Mouse (Mus musculus): ENCODE measurements at regions not wholly inside any gene's neighbourhood (a gene's known extent, or its start where the extent isn't known, plus 50 kb on each side); places are given as distances from the start of the nearest gene placed in this dataset.

GRCm38 (mm10) chr12:68718946-68719345, 440.0 kb downstream of the Rps29 start:
- peak in 1 of 2 experiments; percentile 2 for DNase-seq (ENCODE audit: low spot score in 2 of 2)
- intact Hi-C loops (cut with DNase I) = no loop called here

- intact Hi-C loops (cut with DNase I) = no loop called here
- DNase-seq (ENCODE audit: low spot score in 2 of 2) = peak in 1 of 2 experiments; percentile 19
These were observed 464.4 kb downstream of the Rps29 start for GRCm38 (mm10) chr12:68694275-68695267.

GRCm38 (mm10) chr12:68688262-68688661, 470.7 kb downstream of the Rps29 start:
- intact Hi-C loops (cut with DNase I) = no loop called here
- no peak for DNase-seq (ENCODE audit: low spot score in 2 of 2)

- intact Hi-C loops (cut with DNase I) = no loop called here
- no peak for DNase-seq (ENCODE audit: low spot score in 2 of 2)
These were observed 475.1 kb downstream of the Rps29 start for GRCm38 (mm10) chr12:68683897-68684296.

GRCm38 (mm10) chr12:68683176-68683575, 475.8 kb downstream of the Rps29 start:
- DNase-seq (ENCODE audit: low spot score in 2 of 2) = no peak

GRCm38 (mm10) chr12:68680668-68681067, 478.3 kb downstream of the Rps29 start:
- no peak for DNase-seq (ENCODE audit: low spot score in 2 of 2)
- intact Hi-C loops (cut with DNase I) = no loop called here

More at GRCm38 (mm10) chr12:68683176-68683575, 475.8 kb downstream of the Rps29 start:
- intact Hi-C loops (cut with DNase I) = no loop called here

- intact Hi-C loops (cut with DNase I) = no loop called here
- DNase-seq (ENCODE audit: low spot score in 2 of 2) = no peak
These were observed 482.8 kb downstream of the Rps29 start for GRCm38 (mm10) chr12:68676096-68676775.

GRCm38 (mm10) chr12:68672011-68672410, 487.0 kb downstream of the Rps29 start:
- no peak for DNase-seq (ENCODE audit: low spot score in 2 of 2)
- intact Hi-C loops (cut with DNase I) = no loop called here

- intact Hi-C loops (cut with DNase I) = no loop called here
- DNase-seq (ENCODE audit: low spot score in 2 of 2) = no peak
These were observed 512.9 kb downstream of the Rps29 start for GRCm38 (mm10) chr12:68645901-68646585.

GRCm38 (mm10) chr12:68643671-68644070, 515.3 kb downstream of the Rps29 start:
- intact Hi-C loops (cut with DNase I) = no loop called here
- peak; percentile 2 to 39 for DNase-seq (ENCODE audit: low spot score in 2 of 2)

GRCm38 (mm10) chr12:68632441-68632840, 526.5 kb downstream of the Rps29 start:
- intact Hi-C loops (cut with DNase I) = no loop called here
- DNase-seq (ENCODE audit: low spot score in 2 of 2) = no peak

- intact Hi-C loops (cut with DNase I) = no loop called here
- DNase-seq (ENCODE audit: low spot score in 2 of 2) = peak in 1 of 2 experiments; percentile 59
These were observed 540.6 kb downstream of the Rps29 start for GRCm38 (mm10) chr12:68618337-68618736.

- intact Hi-C loops (cut with DNase I) = no loop called here
- no peak for DNase-seq (ENCODE audit: low spot score in 2 of 2)
These were observed 553.5 kb downstream of the Rps29 start for GRCm38 (mm10) chr12:68605417-68606000.

- intact Hi-C loops (cut with DNase I) = no loop called here
- DNase-seq (ENCODE audit: low spot score in 2 of 2) = no peak
These were observed 554.3 kb downstream of the Rps29 start for GRCm38 (mm10) chr12:68604524-68605299.

- DNase-seq (ENCODE audit: low spot score in 2 of 2) = no peak
- intact Hi-C loops (cut with DNase I) = no loop called here
These were observed 556.3 kb downstream of the Rps29 start for GRCm38 (mm10) chr12:68602682-68603081.

GRCm38 (mm10) chr12:68601366-68601765, 557.6 kb downstream of the Rps29 start:
- intact Hi-C loops (cut with DNase I) = no loop called here
- DNase-seq (ENCODE audit: low spot score in 2 of 2) = no peak

GRCm38 (mm10) chr12:68599681-68600596, 559.0 kb downstream of the Rps29 start:
- intact Hi-C loops (cut with DNase I) = no loop called here
- peak; percentile 12 to 54 for DNase-seq (ENCODE audit: low spot score in 2 of 2)

GRCm38 (mm10) chr12:68599016-68599616, 559.9 kb downstream of the Rps29 start:
- no peak for DNase-seq (ENCODE audit: low spot score in 2 of 2)
- intact Hi-C loops (cut with DNase I) = no loop called here

Measured in left cerebral cortex, postnatal 25 days (tissue).